Mouse (Mus musculus) c-Kit-negative CD71-positive TER-119-positive erythroid progenitor cells, embryonic 14.5 days (primary cell): Measurements from ENCODE around the gene Lifr.

Source experiments
- DNase-seq: peaks from one replicate; pipeline ENCODE4 v3.0.0-alpha.2; 2013; ENCODE audit warnings: low read depth, low spot score

The Lifr gene

DNA sequence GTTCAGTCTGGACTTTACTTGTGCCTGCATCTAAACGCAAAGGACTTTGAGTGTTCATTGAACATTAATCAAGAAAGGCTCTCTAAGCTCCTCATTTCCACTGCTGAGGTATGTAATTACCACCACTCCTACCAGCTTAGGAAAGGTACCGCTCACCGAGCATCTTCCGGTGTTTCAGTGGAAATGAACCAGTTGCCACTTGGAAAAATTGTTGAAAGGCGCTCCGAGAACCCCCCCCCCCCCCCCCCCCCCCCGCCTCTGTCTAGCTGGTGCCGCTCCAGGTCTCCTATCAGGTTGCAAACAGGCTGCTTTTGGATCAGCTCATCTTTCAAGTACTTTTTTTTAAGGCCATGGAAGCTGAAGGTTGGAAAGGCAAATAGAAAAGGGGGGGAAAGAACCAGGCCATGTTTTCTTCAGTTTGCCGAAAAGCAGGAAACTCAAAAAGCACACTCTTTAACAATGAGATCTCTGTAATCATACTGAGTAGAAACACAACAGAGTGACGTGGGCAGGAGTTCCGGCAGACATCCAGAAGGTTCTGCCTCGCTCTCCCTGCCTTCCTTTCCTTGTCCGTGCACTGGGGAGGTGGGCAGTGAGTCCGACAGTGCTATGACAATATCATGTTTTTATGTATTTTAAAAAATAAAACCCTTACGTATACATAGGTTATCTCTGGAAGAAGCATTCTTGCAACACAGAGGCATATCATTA, 9.3 kb upstream of the Lifr start:
- no peak for DNase-seq

GRCm38 (mm10) chr15:7081795-7082194, 8.6 kb upstream of the Lifr start:
- DNase-seq = no peak

- no peak for DNase-seq
Observed at GRCm38 (mm10) chr15:7082901-7083300, 7.5 kb upstream of the Lifr start.

DNA sequence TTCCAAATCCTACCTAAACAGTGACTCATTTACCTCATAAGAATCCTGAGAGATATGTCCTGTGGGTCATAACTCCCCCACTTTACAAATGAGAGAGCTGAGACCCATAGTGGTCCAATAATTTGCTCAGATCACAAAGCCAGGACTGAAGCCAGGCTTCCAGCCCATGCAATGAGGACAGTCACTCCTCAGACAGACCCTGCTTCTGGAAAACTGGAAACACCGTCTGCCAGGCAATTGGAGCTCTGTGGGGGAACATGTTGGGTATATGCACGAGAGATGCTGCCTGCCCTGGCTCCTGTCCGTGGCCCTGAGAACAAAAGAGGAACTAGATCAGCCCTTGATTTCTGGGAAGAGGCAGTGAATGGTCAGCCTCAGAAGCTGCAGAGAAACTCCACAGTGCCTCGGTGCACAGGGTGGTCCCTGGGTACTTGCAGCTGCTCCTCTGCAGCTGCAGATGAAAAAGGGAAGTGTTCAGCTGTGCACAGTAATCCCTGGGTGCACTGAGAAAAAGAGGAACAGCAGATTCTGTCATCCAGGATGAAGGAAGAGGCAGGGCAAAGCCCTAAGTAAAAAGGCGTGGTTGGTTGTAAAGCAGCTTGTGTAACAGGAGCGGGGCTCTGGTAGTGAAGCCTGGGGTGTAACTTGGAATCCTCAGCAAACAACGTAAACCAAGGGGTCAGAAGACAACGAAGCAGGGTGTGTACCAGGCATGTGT, 5.5 kb upstream of the Lifr start:
- DNase-seq = no peak

DNA sequence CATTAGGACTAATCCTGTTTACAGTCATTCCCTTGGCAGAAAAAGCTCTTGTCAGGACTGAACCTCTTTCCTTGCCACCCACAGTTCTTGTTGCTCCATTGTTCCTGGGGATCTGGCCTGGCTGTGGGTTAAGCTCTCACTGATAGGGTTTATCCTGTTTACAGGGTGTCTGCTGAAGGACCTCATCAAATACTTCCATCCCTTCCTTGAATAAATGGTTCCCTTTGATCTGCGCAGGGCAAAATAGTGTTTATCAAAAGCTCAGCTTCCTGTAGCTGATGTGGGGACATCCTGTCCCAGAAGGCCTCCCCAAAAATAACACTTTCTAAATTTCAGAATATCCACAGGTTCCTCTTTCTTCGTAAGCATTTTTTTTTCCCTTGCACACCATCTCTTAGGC, 1.7 kb upstream of the Lifr start:
- no peak for DNase-seq

DNA sequence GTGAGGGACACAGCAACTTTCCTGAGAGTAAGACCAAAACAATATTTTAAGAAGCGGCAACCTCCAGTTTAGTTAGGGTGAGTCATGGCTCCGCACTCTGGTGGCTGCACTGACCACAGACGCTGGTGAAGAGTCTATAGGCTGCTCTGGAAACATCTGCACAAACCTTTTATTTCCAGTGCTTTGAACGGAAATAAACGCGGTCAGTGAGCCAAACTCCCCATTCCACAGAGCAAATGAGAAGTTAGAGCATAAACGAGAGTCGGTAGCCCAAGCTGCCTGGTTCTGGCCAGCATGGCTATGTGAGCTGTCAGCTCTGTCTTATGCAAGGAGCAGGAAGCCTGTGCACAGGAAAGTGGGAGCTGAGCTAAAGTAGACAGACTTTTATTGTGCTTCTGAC, 1.9 kb downstream of the Lifr start:
- DNase-seq = no peak

DNA sequence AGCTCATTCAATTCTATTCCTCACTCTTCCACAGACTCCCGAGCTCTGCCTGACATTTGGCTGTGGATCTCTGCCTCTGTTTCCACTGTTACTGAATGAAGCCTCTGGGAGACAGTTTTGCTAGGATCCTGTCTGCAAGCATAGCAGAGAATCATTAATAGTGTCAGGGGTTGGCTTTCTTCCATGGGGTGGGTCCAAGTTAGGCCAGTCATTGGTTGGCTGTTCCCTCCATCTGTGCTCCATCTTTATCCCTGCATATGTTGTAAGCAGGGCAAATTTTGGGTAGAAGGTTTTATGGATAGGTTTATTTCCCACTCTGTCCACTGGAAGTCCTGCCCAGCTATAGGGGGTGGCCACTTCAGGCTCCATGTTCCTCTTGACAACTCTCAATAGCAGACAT, 9.0 kb downstream of the Lifr start:
- no peak for DNase-seq

GRCm38 (mm10) chr15:7100226-7100625, 9.8 kb downstream of the Lifr start:
- DNase-seq = no peak

GRCm38 (mm10) chr15:7103051-7103450, 12.6 kb downstream of the Lifr start:
- DNase-seq = no peak

DNA sequence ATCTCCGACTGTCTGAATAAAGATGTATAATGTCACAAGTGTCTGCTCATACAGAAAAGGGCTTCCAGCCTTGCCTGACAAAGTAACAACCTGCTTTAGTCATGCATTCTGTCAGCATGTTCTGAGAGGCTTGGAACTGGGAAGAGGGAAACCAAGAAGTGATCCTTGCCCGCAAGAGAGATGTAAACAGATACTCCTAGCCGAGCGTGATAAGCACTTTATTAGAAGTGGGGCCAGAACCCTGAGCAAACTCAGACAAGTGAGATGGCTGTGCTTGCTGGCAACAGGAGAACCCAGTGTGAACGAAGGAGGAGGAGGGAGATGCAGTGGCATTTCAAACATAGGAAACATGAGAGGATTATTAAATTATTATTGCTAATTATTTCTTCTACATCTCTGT, 14.8 kb downstream of the Lifr start:
- DNase-seq = no peak

- DNase-seq = no peak
Observed at GRCm38 (mm10) chr15:7108160-7108559, 17.7 kb downstream of the Lifr start.

GRCm38 (mm10) chr15:7112227-7112907, 22.0 kb downstream of the Lifr start:
- DNase-seq = no peak

- no peak for DNase-seq
Observed at GRCm38 (mm10) chr15:7113906-7114305, 23.5 kb downstream of the Lifr start.

DNA sequence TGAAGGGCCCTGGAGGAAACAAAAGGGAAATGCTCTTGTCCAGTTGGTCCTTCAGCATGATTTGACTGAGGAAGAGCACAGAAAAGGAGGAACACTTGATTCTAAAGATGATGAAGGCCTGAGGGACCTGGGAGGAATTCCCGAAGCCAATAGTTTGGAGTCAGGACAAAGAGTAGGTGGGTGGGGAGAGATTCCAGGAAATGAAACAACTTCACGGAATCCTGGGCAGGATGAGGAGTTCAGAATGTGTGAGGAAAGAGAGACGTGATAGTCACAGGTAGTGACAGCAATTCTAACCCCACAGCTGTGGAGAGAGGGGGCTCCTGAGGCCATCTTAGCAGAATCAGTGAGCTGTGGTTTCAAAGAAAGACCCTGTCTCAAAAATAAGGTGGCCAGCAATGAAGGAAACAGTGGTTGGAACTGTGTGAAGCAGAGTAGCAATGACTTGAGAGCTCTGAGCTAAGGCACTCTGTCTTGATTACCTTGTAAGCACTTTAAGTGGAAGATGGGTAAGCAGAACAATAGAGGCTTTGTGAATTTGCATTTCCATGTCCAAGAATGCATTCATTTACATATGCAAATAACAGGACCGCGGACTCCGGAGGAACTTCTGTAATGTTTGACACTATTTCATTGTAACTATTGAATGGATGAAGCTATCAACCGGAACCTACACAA, 25.1 kb downstream of the Lifr start:
- DNase-seq = no peak

- DNase-seq = no peak
Observed at GRCm38 (mm10) chr15:7116216-7116615, 25.8 kb downstream of the Lifr start.

DNA sequence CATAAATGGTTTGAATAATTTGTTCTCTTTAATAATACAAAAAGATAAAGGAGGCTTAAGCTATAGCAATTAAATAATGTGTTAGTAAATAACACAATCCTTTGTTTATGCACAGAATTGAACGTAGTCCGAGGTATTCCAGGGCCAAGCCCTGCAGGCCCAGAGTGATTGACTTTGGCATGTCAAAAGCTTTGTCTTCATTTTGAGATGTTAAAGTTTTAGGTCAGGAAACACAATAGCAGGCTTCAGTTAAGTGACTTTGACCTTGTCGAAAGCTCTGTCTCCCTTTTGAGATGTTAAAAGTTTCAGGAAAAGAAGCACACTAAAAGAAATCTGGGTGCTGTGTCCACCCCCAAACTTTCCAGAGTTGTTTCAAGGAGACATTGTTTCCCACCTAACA, 26.3 kb downstream of the Lifr start:
- no peak for DNase-seq

DNA sequence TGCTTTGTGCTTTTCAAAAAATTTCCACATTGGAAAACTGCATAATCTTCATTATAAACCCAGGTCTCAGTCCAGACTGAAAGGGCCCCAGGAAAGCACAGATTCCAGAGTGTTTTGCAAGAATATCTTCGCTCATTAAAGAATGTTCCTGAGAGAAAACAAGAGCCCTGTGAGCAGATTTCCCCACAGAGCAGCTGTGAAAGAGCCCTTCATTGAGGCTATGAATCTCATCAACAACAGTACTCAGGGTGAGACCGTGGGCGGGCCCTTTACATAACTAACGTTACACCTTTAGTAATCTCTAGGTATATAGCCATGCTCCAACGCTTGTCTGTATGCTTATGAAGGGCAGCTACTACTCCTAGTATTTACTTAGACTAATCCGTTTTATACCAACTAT, 27.5 kb downstream of the Lifr start:
- no peak for DNase-seq

GRCm38 (mm10) chr15:7118849-7119248, 28.4 kb downstream of the Lifr start:
- DNase-seq = no peak

- no peak for DNase-seq
Observed at GRCm38 (mm10) chr15:7119930-7120512, 29.6 kb downstream of the Lifr start.

DNA sequence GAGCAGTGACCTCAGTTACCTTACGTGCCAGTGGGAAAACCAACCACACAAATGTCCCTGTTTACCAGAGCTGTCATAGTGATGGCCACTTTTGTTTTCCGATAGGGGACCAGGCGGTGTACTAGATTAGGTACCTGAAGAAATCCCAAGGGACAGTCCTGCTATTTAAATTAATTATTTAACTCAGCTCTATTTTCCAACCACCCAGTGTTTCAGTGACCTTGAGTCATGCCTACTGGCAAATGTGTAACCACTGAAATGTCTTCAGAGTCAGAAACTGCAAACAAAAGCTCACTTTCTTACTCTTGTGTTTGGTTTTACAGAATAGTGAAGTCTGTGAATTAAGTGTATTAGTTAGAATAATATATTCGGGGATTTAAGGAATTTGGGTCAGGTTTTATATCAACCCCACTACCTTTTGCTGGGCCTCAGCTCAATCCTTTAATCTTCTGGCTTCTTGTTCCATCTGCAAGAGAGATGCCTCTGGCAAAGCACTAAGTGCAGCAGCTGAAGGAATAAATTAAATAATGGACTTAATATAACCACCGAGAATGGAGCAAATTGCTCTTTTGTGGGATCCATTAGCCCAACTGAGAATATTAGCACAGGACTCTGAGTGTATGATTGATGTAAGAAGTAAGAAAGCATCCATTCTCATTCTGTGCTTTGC, 33.5 kb downstream of the Lifr start:
- no peak for DNase-seq

- DNase-seq = no peak
Observed at GRCm38 (mm10) chr15:7126171-7126570, 35.8 kb downstream of the Lifr start.
